Mouse (Mus musculus) fat pad, adult 2 months (tissue): ENCODE measurements around the gene Rora.
A peak's percentile ranks its signal among the peaks of the same experiment; 100 is the strongest.

Experiments
- DNase-seq: peaks from one replicate; pipeline ENCODE4 v3.0.0-alpha.2; 2011; ENCODE audit warnings: low read depth, low spot score; ENCODE audit errors: extremely low read depth

The Rora gene

GRCm38 (mm10) chr9:68814723-68815122 is 161.1 kb downstream of the Rora start:
- DNase-seq, result no peak

DNA sequence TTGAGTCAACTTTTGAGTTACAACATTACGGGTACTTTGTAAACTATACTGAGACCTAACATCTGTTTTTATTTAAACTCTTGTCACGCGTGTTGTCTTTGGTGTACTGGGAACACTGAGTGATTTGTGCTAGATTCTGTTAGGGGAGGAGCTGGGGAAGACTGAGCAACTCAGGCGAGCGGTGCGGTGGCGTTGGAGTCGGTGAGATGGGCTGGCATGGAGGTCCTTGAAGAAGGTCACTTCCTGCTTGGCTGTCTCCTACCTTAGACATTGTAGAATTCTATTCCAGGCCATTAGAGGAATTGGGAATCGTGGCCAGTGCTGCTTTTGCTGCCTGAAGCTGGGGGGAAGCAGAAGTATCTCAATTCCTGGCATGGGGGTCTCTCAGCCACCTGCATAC is 162.3 kb downstream of the Rora start:
- no peak for DNase-seq

GRCm38 (mm10) chr9:68820036-68820435 is 166.4 kb downstream of the Rora start:
- DNase-seq, result no peak

DNA sequence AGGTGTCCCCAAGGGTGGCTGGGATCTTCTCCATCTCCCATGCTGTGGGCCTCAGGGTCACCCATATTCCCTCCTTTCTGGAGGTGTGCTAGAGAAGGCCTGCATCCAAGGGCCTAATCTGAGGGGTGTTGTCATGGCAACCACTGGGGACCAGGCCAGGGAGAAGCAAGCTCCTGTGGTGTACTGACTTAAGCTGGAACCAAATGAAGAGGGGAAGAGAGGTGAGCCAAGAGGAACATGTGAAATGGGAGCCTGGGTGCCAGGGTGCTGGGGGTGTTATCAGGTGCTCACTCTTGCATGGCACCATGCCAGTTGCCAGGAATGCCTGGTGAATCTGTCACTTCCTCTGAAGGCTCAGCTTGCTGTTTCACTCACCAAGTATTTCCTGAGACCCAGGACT is 166.9 kb downstream of the Rora start:
- DNase-seq, result no peak

GRCm38 (mm10) chr9:68821388-68821787 is 167.8 kb downstream of the Rora start:
- no peak for DNase-seq

DNA sequence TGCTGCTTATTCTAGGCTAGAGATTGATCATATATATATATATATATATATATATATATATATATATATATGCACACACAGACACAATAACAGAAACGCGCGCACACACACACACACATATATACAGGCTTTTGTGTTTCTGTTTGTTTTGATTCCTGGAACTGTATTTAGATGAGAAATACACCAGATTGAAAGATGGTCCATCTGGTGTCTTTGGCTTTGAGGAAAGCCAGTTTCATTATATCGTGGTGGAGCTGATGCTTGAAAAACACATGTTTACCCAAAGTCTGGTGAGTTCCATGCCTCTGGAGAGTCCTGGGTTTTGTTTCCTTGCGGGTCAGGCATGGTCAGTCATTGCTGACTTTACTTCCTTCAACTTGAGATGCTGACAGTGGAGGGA is 169.7 kb downstream of the Rora start:
- no peak for DNase-seq

- no peak for DNase-seq
These were observed 171.5 kb downstream of the Rora start for GRCm38 (mm10) chr9:68825107-68825506.

GRCm38 (mm10) chr9:68825841-68826240 is 172.3 kb downstream of the Rora start:
- no peak for DNase-seq

DNA sequence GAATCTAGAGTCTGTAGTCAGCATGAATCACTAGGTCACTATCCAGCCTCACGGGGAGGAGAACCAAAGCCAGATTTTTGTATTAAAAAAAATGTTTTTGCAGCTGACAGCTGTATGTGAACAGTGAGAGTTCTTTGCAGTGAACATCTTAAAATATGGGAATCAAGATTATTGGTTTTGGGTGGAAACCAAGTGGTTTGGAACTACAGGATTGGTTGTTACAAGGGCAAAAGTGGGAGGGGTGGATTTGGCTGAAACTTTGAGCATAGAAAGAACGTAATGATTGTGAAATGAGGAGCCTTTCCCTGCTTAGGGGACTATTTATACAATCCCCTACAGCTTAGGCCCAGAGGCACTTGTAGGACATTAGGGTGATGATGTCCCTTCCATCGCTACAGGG is 173.9 kb downstream of the Rora start:
- DNase-seq, result no peak

DNA sequence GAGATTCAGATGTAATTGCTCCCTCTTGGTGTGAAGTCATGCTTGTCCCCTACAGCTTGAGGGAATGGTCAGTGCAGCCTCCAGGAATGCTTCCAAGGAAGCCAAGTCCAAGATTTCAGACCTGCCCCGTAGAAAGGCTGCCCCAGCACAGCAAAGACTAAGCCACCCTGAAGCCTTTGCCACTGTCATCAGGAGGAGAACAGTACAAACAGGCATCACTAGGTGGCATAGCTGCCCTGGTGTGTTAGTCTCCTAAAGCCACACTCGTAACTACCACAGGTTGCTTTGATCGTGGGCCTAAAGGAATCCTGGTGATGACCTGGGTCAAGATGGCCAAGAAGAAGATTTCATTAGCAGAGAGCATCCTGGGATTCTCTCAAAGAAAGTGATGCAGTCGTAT is 176.3 kb downstream of the Rora start:
- no peak for DNase-seq

GRCm38 (mm10) chr9:68833323-68833722 is 179.7 kb downstream of the Rora start:
- DNase-seq, result no peak

DNA sequence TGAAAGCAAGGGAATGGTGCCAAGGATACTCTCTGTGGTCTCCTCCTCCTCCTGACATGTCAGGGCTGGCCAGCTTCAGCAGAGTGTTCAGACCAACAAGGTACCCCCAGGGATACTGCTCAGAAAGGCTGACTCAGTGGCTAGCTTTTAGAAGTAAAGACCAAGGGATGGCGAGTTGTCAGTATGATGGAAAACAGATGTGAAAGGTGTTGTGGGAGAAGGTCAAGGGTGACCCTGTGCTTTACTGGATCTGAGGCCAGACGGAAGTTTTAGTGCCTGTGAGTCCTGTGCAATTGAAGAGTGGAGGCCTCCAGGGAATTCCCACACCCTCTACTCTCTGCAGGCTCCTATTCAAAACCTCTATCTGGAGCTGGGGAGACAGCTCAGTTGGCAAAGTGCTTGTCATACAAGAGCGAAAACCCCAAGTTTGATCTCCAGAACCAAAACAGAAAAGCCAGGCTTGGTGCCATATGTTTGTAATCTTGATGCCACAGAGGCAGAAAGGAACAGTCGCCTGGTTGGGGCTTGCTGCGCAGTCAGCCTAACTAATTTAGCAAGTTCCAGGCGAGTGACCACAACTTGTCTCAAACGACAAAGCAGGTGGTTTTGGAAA is 181.6 kb downstream of the Rora start:
- DNase-seq, result no peak

DNA sequence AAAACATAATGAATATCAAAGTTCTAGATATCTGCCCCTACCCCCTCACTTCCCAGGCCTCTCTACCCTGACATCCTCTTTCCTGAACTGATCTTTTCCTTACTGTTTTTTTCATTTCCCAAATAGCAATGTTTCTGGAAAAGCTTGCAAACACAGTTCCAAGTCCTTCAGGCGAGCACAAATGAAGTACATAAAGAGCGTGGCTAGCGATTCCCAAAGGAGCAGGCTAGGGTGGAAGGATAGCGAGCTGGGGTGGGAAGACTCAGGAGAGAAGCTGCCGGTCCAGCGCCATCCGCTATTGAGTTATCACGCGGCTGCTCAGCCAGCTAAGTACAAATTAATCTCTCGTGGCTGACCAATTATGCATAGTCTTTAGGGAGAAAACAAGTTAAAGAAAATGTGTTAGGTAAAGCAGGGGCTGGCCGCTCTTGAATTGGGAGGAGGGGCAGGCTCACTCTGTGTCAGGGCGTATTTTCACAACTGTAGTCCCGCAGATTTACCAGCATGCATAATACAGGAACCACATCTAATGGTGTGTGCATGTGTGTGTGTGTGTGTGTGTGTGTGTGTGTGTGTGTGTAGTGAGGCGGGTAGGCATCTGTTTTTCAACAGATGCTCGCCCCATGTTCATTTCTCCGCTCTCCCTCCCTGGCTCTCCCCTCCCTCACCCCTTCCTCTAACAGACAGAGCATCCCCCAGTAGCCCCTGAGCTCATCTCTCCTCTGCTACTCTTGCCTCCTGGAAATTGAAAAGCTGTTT is 188.7 kb downstream of the Rora start:
- no peak for DNase-seq

- no peak for DNase-seq
These were observed 192.0 kb downstream of the Rora start for GRCm38 (mm10) chr9:68845556-68845955.

- DNase-seq, result no peak
These were observed 196.7 kb downstream of the Rora start for GRCm38 (mm10) chr9:68850321-68850720.

- DNase-seq, result no peak
These were observed 198.6 kb downstream of the Rora start for GRCm38 (mm10) chr9:68852201-68852600.

- no peak for DNase-seq
These were observed 199.3 kb downstream of the Rora start for GRCm38 (mm10) chr9:68852934-68853333.

DNA sequence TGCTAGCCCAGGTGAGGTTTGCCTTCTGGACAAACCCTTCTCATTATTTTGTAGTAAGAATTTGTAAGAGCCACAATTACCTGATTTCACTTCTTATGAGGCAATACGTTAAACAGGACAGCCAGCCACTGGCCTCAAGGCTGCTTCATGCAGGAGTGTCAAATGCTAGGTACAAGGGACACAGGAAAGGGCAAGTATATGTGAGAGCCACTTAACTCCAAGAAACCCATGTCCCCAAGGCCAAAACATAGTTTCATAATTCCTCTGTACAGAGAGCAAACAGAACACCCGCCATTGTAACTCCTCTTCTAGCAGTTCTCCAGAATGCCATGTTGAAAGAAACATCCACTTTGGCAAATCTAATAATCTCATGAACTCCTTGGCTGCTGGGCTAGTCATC is 205.9 kb downstream of the Rora start:
- DNase-seq, result no peak

- DNase-seq, result no peak
These were observed 212.7 kb downstream of the Rora start for GRCm38 (mm10) chr9:68866317-68866716.

GRCm38 (mm10) chr9:68873838-68874237 is 220.3 kb downstream of the Rora start:
- no peak for DNase-seq

DNA sequence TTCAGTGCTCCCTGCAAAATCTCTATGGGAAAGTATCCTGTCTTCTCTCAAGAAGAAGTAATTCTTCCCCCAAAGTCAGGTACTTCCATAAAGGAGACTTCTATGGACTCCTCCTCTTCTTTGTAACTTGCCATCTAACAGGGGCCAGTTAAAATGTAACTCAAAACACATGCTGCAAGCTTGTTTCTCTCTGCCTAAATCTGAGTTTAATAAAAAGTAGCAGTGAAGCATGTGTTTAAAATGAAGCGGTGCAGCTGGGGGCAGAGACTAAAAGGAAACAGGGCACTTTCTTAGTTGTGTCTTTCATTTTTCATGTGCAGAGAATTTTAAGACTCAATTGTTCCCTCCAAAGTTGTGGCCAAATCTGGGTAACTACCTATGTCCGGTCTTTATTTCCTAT is 221.0 kb downstream of the Rora start:
- DNase-seq, result no peak

DNA sequence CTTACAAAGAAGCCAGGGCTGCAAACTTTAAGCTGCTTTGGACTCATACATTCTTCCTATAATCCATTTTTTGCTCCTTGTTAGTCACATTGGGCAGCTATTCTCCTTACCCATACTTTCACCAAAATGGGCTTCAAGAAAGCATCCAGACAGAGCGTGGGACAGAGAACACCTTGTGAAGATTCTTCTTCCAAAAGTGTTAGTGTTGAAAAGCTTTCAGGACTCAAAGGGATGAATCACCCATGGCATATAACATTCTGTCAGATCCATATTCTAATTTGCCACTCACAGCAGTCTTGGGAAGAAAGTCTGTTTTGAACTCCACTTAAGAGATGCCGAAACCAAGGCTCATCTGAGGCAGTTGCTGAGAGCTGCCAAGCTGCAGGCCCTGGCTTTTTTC is 222.2 kb downstream of the Rora start:
- DNase-seq, result no peak

DNA sequence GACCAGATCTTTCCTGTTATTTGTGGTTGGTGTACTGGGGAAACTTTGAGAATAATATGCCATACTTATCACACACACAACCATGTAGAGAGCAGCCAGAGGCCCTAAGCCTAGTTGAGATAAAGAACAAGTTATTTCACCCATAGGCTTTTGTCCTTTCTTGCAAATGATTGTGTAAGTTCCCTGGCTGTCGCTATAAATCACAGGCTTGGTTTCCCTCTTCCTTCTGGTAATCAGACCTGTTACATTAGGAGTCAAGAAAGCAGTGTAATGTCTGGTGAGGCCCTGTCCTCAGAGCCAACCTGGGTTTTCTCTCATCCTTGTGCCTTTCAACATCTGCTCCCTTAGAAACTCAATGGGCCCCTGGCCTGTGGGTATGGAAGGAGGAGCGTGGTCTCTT is 222.7 kb downstream of the Rora start:
- peak; percentile 52 for DNase-seq
